Mouse (Mus musculus): ENCODE measurements around the gene Cnot8. TPM values are rescaled to one million over a fixed set of nuclear protein-coding genes. Genes with fewer than 3 reads are reported as not detected.
"Not testable (repeated sequence)": the region's sequence is repeated elsewhere in the genome, so short reads cannot be mapped to it uniquely, and the experiment has no call there.

Gene Cnot8
- polyA plus RNA-seq, 1 experiment from 2014 or later = 87.2 TPM

GRCm38 (mm10) chr11:58092541-58092940 is 11.4 kb upstream of the Cnot8 start:
- WGBS = 34% methylated on average over 4 of the region's 4 CpGs
- Histone ChIP-seq H3K9me3 (ENCODE audit: control insufficient read depth, low read length) (no peaks in the 10 kb centered on the region), H3K27ac (ENCODE audit: low read length) (no peak overlapping the region), H3K36me3 (ENCODE audit: control insufficient read depth, insufficient read depth, low read length) (no peaks in the 10 kb centered on the region), H3K4me1 (replicated peaks; ENCODE audit: control insufficient read depth, insufficient read depth, low read length) (no peaks in the 10 kb centered on the region), H3K27me3 (ENCODE audit: control insufficient read depth, insufficient read depth, low read depth, low read length) (no peaks in the 10 kb centered on the region), H3K4me2 (ENCODE audit: low read depth, low read length) (peak overlapping the region; percentile 48), H3K4me3 (ENCODE audit: low read length) (peak overlapping the region; percentile 18; the same call in 1 of the 2 replicates), H3K9ac (ENCODE audit: low read length) (peak overlapping the region; percentile 49)
- peak; percentile 38; the same call in 1 of the 2 replicates for ATAC-seq (ENCODE audit: low read depth)

- Histone ChIP-seq H3K9me3 (ENCODE audit: control insufficient read depth, low read length) (no peaks in the 10 kb centered on the region), H3K4me1 (replicated peaks; ENCODE audit: control insufficient read depth, insufficient read depth, low read length) (no peaks in the 10 kb centered on the region), H3K9ac (ENCODE audit: low read length) (peak within 1 kb of the TSS; percentile 49)
Measured at GRCm38 (mm10) chr11:58093021-58093528, 10.9 kb upstream of the Cnot8 start, which contains the start of gene Gm12248. Gm12248 (minus strand) TSS chr11:58093134.

GRCm38 (mm10) chr11:58094766-58095165 is 9.2 kb upstream of the Cnot8 start:
- Histone ChIP-seq H3K4me3 (ENCODE audit: low read length) (no peak overlapping the region), H3K27ac (ENCODE audit: low read length) (no peak overlapping the region), H3K4me1 (replicated peaks; ENCODE audit: control insufficient read depth, insufficient read depth, low read length) (no peaks in the 10 kb centered on the region), H3K36me3 (ENCODE audit: control insufficient read depth, insufficient read depth, low read length) (no peaks in the 10 kb centered on the region), H3K4me2 (ENCODE audit: low read depth, low read length) (no peak overlapping the region), H3K9ac (ENCODE audit: low read length) (no peak overlapping the region), H3K9me3 (ENCODE audit: control insufficient read depth, low read length) (no peaks in the 10 kb centered on the region), H3K27me3 (ENCODE audit: control insufficient read depth, insufficient read depth, low read depth, low read length) (no peaks in the 10 kb centered on the region)
- no peak for ATAC-seq (ENCODE audit: low read depth)
- 80% methylated on average over 4 of the region's 4 CpGs for WGBS

More at GRCm38 (mm10) chr11:58093021-58093528, 10.9 kb upstream of the Cnot8 start, which contains the start of gene Gm12248:
- WGBS = 13% methylated on average over 12 of the region's 12 CpGs
- H3K4me2 ChIP-seq (ENCODE audit: low read depth, low read length) = peak within 1 kb of the TSS; percentile 48
- no peaks in the 10 kb centered on the region for H3K36me3 ChIP-seq (ENCODE audit: control insufficient read depth, insufficient read depth, low read length)
- peak; percentile 77 for ATAC-seq (ENCODE audit: low read depth)
- peak within 1 kb of the TSS; percentile 18; the same call in 1 of the 2 replicates for H3K4me3 ChIP-seq (ENCODE audit: low read length)
- H3K27me3 ChIP-seq (ENCODE audit: control insufficient read depth, insufficient read depth, low read depth, low read length) = no peaks in the 10 kb centered on the region
- no peak within 1 kb of the TSS for H3K27ac ChIP-seq (ENCODE audit: low read length)

GRCm38 (mm10) chr11:58095561-58095960 is 8.4 kb upstream of the Cnot8 start:
- 91% methylated on average over 1 of the region's 1 CpGs for WGBS
- no peak overlapping the region for H3K4me2 ChIP-seq (ENCODE audit: low read depth, low read length)
- H3K27ac ChIP-seq (ENCODE audit: low read length) = no peak overlapping the region
- ATAC-seq (ENCODE audit: low read depth) = no peak
- H3K9me3 ChIP-seq (ENCODE audit: control insufficient read depth, low read length) = no peaks in the 10 kb centered on the region
- H3K36me3 ChIP-seq (ENCODE audit: control insufficient read depth, insufficient read depth, low read length) = no peaks in the 10 kb centered on the region
- no peaks in the 10 kb centered on the region for H3K27me3 ChIP-seq (ENCODE audit: control insufficient read depth, insufficient read depth, low read depth, low read length)
- H3K9ac ChIP-seq (ENCODE audit: low read length) = no peak overlapping the region
- H3K4me1 ChIP-seq (replicated peaks; ENCODE audit: control insufficient read depth, insufficient read depth, low read length) = no peaks in the 10 kb centered on the region
- no peak overlapping the region for H3K4me3 ChIP-seq (ENCODE audit: low read length)

- Histone ChIP-seq H3K36me3 (ENCODE audit: control insufficient read depth, insufficient read depth, low read length) (no peaks in the 10 kb centered on the region), H3K27me3 (ENCODE audit: control insufficient read depth, insufficient read depth, low read depth, low read length) (no peaks in the 10 kb centered on the region), H3K4me3 (ENCODE audit: low read length) (no peak overlapping the region), H3K27ac (ENCODE audit: low read length) (no peak overlapping the region), H3K9ac (ENCODE audit: low read length) (no peak overlapping the region), H3K4me2 (ENCODE audit: low read depth, low read length) (no peak overlapping the region), H3K9me3 (ENCODE audit: control insufficient read depth, low read length) (no peaks in the 10 kb centered on the region), H3K4me1 (replicated peaks; ENCODE audit: control insufficient read depth, insufficient read depth, low read length) (no peaks in the 10 kb centered on the region)
- WGBS = 42% methylated on average over 5 of the region's 5 CpGs
- ATAC-seq (ENCODE audit: low read depth) = no peak
Measured at GRCm38 (mm10) chr11:58096160-58096559, 7.8 kb upstream of the Cnot8 start.

- WGBS = 37% methylated on average over 20 of the region's 20 CpGs
- Histone ChIP-seq H3K4me2 (ENCODE audit: low read depth, low read length) (peak overlapping the region; percentile 82), H3K4me3 (ENCODE audit: low read length) (peak overlapping the region; percentile 48), H3K27ac (ENCODE audit: low read length) (no peak overlapping the region), H3K27me3 (ENCODE audit: control insufficient read depth, insufficient read depth, low read depth, low read length) (no peaks in the 10 kb centered on the region), H3K36me3 (ENCODE audit: control insufficient read depth, insufficient read depth, low read length) (no peaks in the 10 kb centered on the region), H3K9ac (ENCODE audit: low read length) (peak overlapping the region; percentile 57), H3K9me3 (ENCODE audit: control insufficient read depth, low read length) (no peaks in the 10 kb centered on the region), H3K4me1 (replicated peaks; ENCODE audit: control insufficient read depth, insufficient read depth, low read length) (no peaks in the 10 kb centered on the region)
- no peak for ATAC-seq (ENCODE audit: low read depth)
Measured at GRCm38 (mm10) chr11:58096821-58097620, 6.9 kb upstream of the Cnot8 start.

GRCm38 (mm10) chr11:58097621-58098365 is 6.2 kb upstream of the Cnot8 start:
- ATAC-seq (ENCODE audit: low read depth) = peak; percentile 49; the same call in 1 of the 2 replicates

GRCm38 (mm10) chr11:58098366-58098720 is 5.6 kb upstream of the Cnot8 start:
- not testable (repeated sequence) for H3K27me3 ChIP-seq (ENCODE audit: control insufficient read depth, insufficient read depth, low read depth, low read length); ATAC-seq (ENCODE audit: low read depth); H3K9me3 ChIP-seq (ENCODE audit: control insufficient read depth, low read length); H3K9ac ChIP-seq (ENCODE audit: low read length); H3K4me1 ChIP-seq (replicated peaks; ENCODE audit: control insufficient read depth, insufficient read depth, low read length); H3K4me3 ChIP-seq (ENCODE audit: low read length); H3K27ac ChIP-seq (ENCODE audit: low read length); H3K36me3 ChIP-seq (ENCODE audit: control insufficient read depth, insufficient read depth, low read length)
- H3K4me2 ChIP-seq (ENCODE audit: low read depth, low read length) = 0 out of 2 replicates have a peak overlapping the region, but pooled peaks have one; percentile 82
- WGBS = 62% methylated on average over 5 of the region's 5 CpGs

More at GRCm38 (mm10) chr11:58097621-58098365, 6.2 kb upstream of the Cnot8 start:
- Histone ChIP-seq H3K27ac (ENCODE audit: low read length) (no peak overlapping the region), H3K4me3 (ENCODE audit: low read length) (peak overlapping the region; percentile 48), H3K36me3 (ENCODE audit: control insufficient read depth, insufficient read depth, low read length) (no peaks in the 10 kb centered on the region), H3K9ac (ENCODE audit: low read length) (peak overlapping the region; percentile 57), H3K4me2 (ENCODE audit: low read depth, low read length) (peak overlapping the region; percentile 82), H3K4me1 (replicated peaks; ENCODE audit: control insufficient read depth, insufficient read depth, low read length) (no peaks in the 10 kb centered on the region), H3K9me3 (ENCODE audit: control insufficient read depth, low read length) (no peaks in the 10 kb centered on the region), H3K27me3 (ENCODE audit: control insufficient read depth, insufficient read depth, low read depth, low read length) (no peaks in the 10 kb centered on the region)
- WGBS = 2% methylated on average over 29 of the region's 38 CpGs

GRCm38 (mm10) chr11:58100006-58100405 is 3.9 kb upstream of the Cnot8 start:
- Histone ChIP-seq H3K9ac (ENCODE audit: low read length) (no peak overlapping the region), H3K4me1 (replicated peaks; ENCODE audit: control insufficient read depth, insufficient read depth, low read length) (peaks cover 5% of the 10 kb centered on the region), H3K9me3 (ENCODE audit: control insufficient read depth, low read length) (no peaks in the 10 kb centered on the region), H3K4me3 (ENCODE audit: low read length) (no peak overlapping the region), H3K27me3 (ENCODE audit: control insufficient read depth, insufficient read depth, low read depth, low read length) (no peaks in the 10 kb centered on the region), H3K27ac (ENCODE audit: low read length) (no peak overlapping the region), H3K36me3 (ENCODE audit: control insufficient read depth, insufficient read depth, low read length) (no peaks in the 10 kb centered on the region), H3K4me2 (ENCODE audit: low read depth, low read length) (no peak overlapping the region)
- 89% methylated on average over 2 of the region's 2 CpGs for WGBS
- ATAC-seq (ENCODE audit: low read depth) = no peak
